Mouse (Mus musculus): ENCODE results near the gene Olfr96. TPM values are rescaled to one million over a fixed set of nuclear protein-coding genes. Genes with fewer than 3 reads are reported as not detected.

Olfr96 gene
- not detected for polyA plus RNA-seq (2014; fragmentation: Illumina TruSeq; extraction: RNeasy Lipid Tissue Mini Kit (QIAGEN cat#74804); ENCODE audit: low read depth, low replicate concordance)

DNA sequence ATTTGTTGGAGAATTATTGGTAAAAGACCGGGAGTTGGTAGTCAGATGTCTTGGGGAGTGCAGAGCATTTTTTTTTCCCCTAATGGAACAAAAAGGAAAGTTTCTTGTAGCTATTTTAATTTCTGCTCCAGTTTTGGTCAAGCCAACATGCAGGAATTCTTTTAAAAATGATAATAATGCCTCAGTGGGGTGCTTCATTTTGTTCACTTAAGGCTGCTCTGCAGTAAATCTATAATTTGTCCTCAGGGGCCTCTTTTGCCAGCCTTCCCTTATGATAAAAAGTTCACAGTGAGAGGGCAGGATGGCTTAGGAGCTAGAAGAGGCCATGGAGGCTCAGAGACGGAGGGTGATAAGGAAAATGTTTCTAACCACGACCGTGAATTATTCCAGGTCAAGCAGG is at the start of gene Olfr96:
Gene Olfr96, plus strand, starts transcription at position 301 of the 400 bp plus-strand sequence.

DNA sequence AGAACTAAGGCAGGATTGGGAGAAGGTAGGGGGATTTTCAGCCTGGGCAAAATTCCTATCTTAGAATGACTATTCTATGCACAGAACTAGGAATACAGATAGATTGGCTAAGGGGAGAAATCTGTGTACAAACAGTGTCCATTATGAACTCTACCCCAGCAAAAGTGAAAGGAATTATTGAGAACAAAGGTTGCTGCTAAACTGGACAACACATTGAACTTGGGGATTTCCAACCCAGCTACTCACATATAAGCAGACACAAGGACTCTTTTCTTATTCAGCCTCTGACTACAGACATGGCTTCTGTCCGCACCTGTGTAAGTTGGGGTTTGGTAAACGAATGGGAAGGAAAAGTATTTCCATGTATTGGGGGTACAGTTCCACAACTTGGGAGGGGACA is 26.3 kb upstream of the Olfr96 start, which contains the start of gene Ubd:
Gene Ubd, plus strand, starts transcription at position 237 of the 400 bp plus-strand sequence.

DNA sequence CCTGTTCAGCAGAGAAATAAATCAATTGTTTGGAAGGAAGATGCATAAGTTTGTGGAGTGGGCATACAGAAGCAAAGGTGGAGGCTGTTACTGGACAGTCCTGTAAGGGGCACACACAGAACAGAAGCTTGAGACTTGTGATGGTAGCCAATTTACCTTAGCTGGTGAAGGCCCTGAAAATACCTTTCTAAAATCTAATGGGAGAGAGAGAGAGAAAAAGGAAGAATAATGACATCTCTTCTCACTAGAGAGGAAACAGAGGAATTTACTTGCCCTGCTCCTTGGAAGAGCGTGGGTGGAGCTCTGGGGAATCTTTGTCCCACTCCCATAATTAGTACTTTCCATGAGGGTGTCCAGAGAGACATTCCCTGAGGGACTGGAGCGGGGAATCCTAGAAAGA is 19.1 kb upstream of the Olfr96 start, which contains the start of gene Olfr94:
Gene Olfr94, minus strand, starts transcription at position 101 of the 400 bp plus-strand sequence.

GRCm38 (mm10) chr17:37213018-37213417 is 6.9 kb upstream of the Olfr96 start, which contains the start of gene Olfr95:
Gene Olfr95, minus strand, starts transcription at chr17:37213118.

GRCm38 (mm10) chr17:37237230-37237629 is 17.3 kb downstream of the Olfr96 start, which contains the start of gene Olfr97:
Gene Olfr97, minus strand, starts transcription at chr17:37237330.

GRCm38 (mm10) chr17:37263626-37264025 is 43.7 kb downstream of the Olfr96 start, which contains the start of gene Olfr98:
Gene Olfr98, minus strand, starts transcription at chr17:37263749.

GRCm38 (mm10) chr17:37270058-37270701 is 50.2 kb downstream of the Olfr96 start, which contains the start of gene H2-M3:
Gene H2-M3, plus strand, starts transcription at chr17:37270220.

Other genes starting within 250 kb of the Olfr96 start
- not detected for gene 2410137M14Rik, start 238.9 kb upstream of the Olfr96 start, polyA plus RNA-seq (2014; fragmentation: Illumina TruSeq; extraction: RNeasy Lipid Tissue Mini Kit (QIAGEN cat#74804); ENCODE audit: low read depth, low replicate concordance)
- gene H2-M5, start 230.6 kb upstream of the Olfr96 start, polyA plus RNA-seq (2014; fragmentation: Illumina TruSeq; extraction: RNeasy Lipid Tissue Mini Kit (QIAGEN cat#74804); ENCODE audit: low read depth, low replicate concordance): 0.28 TPM
- gene Zfp57, start 219.0 kb upstream of the Olfr96 start, polyA plus RNA-seq (2014; fragmentation: Illumina TruSeq; extraction: RNeasy Lipid Tissue Mini Kit (QIAGEN cat#74804); ENCODE audit: low read depth, low replicate concordance): 5.1 TPM
- not detected for gene Mog, start 196.7 kb upstream of the Olfr96 start, polyA plus RNA-seq (2014; fragmentation: Illumina TruSeq; extraction: RNeasy Lipid Tissue Mini Kit (QIAGEN cat#74804); ENCODE audit: low read depth, low replicate concordance)
- 42.1 TPM for gene Gabbr1, start 174.2 kb upstream of the Olfr96 start, polyA plus RNA-seq (2014; fragmentation: Illumina TruSeq; extraction: RNeasy Lipid Tissue Mini Kit (QIAGEN cat#74804); ENCODE audit: low read depth, low replicate concordance)
- not detected for gene Olfr90, start 131.6 kb upstream of the Olfr96 start, polyA plus RNA-seq (2014; fragmentation: Illumina TruSeq; extraction: RNeasy Lipid Tissue Mini Kit (QIAGEN cat#74804); ENCODE audit: low read depth, low replicate concordance)
- gene Olfr91, start 121.9 kb upstream of the Olfr96 start, polyA plus RNA-seq (2014; fragmentation: Illumina TruSeq; extraction: RNeasy Lipid Tissue Mini Kit (QIAGEN cat#74804); ENCODE audit: low read depth, low replicate concordance): not detected
- not detected for gene Olfr92, start 100.1 kb upstream of the Olfr96 start, polyA plus RNA-seq (2014; fragmentation: Illumina TruSeq; extraction: RNeasy Lipid Tissue Mini Kit (QIAGEN cat#74804); ENCODE audit: low read depth, low replicate concordance)
- gene Olfr93, start 58.7 kb upstream of the Olfr96 start, polyA plus RNA-seq (2014; fragmentation: Illumina TruSeq; extraction: RNeasy Lipid Tissue Mini Kit (QIAGEN cat#74804); ENCODE audit: low read depth, low replicate concordance): not detected
- gene Ubd, start 26.3 kb upstream of the Olfr96 start, polyA plus RNA-seq (2014; fragmentation: Illumina TruSeq; extraction: RNeasy Lipid Tissue Mini Kit (QIAGEN cat#74804); ENCODE audit: low read depth, low replicate concordance): 12.9 TPM
- not detected for gene Olfr94, start 19.2 kb upstream of the Olfr96 start, polyA plus RNA-seq (2014; fragmentation: Illumina TruSeq; extraction: RNeasy Lipid Tissue Mini Kit (QIAGEN cat#74804); ENCODE audit: low read depth, low replicate concordance)
- gene Olfr95, start 7.0 kb upstream of the Olfr96 start, polyA plus RNA-seq (2014; fragmentation: Illumina TruSeq; extraction: RNeasy Lipid Tissue Mini Kit (QIAGEN cat#74804); ENCODE audit: low read depth, low replicate concordance): not detected
- not detected for gene Olfr97, start 17.2 kb downstream of the Olfr96 start, polyA plus RNA-seq (2014; fragmentation: Illumina TruSeq; extraction: RNeasy Lipid Tissue Mini Kit (QIAGEN cat#74804); ENCODE audit: low read depth, low replicate concordance)
- gene Olfr98, start 43.6 kb downstream of the Olfr96 start, polyA plus RNA-seq (2014; fragmentation: Illumina TruSeq; extraction: RNeasy Lipid Tissue Mini Kit (QIAGEN cat#74804); ENCODE audit: low read depth, low replicate concordance): not detected
- 3.1 TPM for gene H2-M3, start 50.1 kb downstream of the Olfr96 start, polyA plus RNA-seq (2014; fragmentation: Illumina TruSeq; extraction: RNeasy Lipid Tissue Mini Kit (QIAGEN cat#74804); ENCODE audit: low read depth, low replicate concordance)
- not detected for gene Olfr99, start 63.3 kb downstream of the Olfr96 start, polyA plus RNA-seq (2014; fragmentation: Illumina TruSeq; extraction: RNeasy Lipid Tissue Mini Kit (QIAGEN cat#74804); ENCODE audit: low read depth, low replicate concordance)
- not detected for gene Olfr101, start 84.2 kb downstream of the Olfr96 start, polyA plus RNA-seq (2014; fragmentation: Illumina TruSeq; extraction: RNeasy Lipid Tissue Mini Kit (QIAGEN cat#74804); ENCODE audit: low read depth, low replicate concordance)
- not detected for gene Olfr102, start 96.9 kb downstream of the Olfr96 start, polyA plus RNA-seq (2014; fragmentation: Illumina TruSeq; extraction: RNeasy Lipid Tissue Mini Kit (QIAGEN cat#74804); ENCODE audit: low read depth, low replicate concordance)
- gene Olfr103, start 119.6 kb downstream of the Olfr96 start, polyA plus RNA-seq (2014; fragmentation: Illumina TruSeq; extraction: RNeasy Lipid Tissue Mini Kit (QIAGEN cat#74804); ENCODE audit: low read depth, low replicate concordance): not detected
- not detected for gene Olfr104-ps, start 139.4 kb downstream of the Olfr96 start, polyA plus RNA-seq (2014; fragmentation: Illumina TruSeq; extraction: RNeasy Lipid Tissue Mini Kit (QIAGEN cat#74804); ENCODE audit: low read depth, low replicate concordance)
- gene Olfr105-ps, start 158.9 kb downstream of the Olfr96 start, polyA plus RNA-seq (2014; fragmentation: Illumina TruSeq; extraction: RNeasy Lipid Tissue Mini Kit (QIAGEN cat#74804); ENCODE audit: low read depth, low replicate concordance): not detected
- gene Olfr106-ps, start 170.2 kb downstream of the Olfr96 start, polyA plus RNA-seq (2014; fragmentation: Illumina TruSeq; extraction: RNeasy Lipid Tissue Mini Kit (QIAGEN cat#74804); ENCODE audit: low read depth, low replicate concordance): not detected
- gene Olfr107, start 179.1 kb downstream of the Olfr96 start, polyA plus RNA-seq (2014; fragmentation: Illumina TruSeq; extraction: RNeasy Lipid Tissue Mini Kit (QIAGEN cat#74804); ENCODE audit: low read depth, low replicate concordance): not detected
- not detected for gene Olfr108, start 225.3 kb downstream of the Olfr96 start, polyA plus RNA-seq (2014; fragmentation: Illumina TruSeq; extraction: RNeasy Lipid Tissue Mini Kit (QIAGEN cat#74804); ENCODE audit: low read depth, low replicate concordance)
- gene Olfr109, start 238.8 kb downstream of the Olfr96 start, polyA plus RNA-seq (2014; fragmentation: Illumina TruSeq; extraction: RNeasy Lipid Tissue Mini Kit (QIAGEN cat#74804); ENCODE audit: low read depth, low replicate concordance): not detected

All from sigmoid colon, adult 10 weeks (tissue).